9 mouse cellular contexts compared by ENCODE assay signal in the genomic region with DNA sequence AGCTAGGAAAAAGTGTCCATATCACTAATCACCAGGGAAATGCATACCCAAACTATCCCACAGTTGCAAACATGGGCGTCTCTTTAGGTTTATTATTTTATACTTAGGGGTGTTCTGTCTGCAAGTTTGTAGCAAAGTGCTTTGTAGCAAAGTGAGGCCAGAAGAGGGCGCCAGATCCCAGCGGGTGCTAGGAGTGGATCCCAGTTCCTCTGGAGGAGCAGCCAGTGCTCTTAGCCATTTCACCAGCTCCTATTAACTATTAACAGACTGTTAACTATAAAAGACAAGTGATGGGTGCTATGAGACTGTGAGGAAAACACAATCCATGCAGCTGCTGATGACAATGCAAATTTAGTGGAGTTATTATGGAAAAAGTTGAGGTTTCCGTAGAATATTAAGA. TPM values are rescaled to one million over a fixed set of nuclear protein-coding genes. Genes with fewer than 3 reads are reported as not detected.
DNase-seq lines count a peak whose midpoint lies in the region; ATAC-seq and TF ChIP-seq lines count a peak whose summit lies in the region.
"Had no signal": no experiment of that assay in that cellular context is flagged by ENCODE, and none has a peak within 500 bp of the region (broad histone marks: within the 10 kb centered on the region; RNA-seq: fewer than 3 reads in every experiment).

No protein-coding gene starts in this region.

- H3K4me1 ChIP-seq in liver, embryonic 14.5 days (replicated peaks; ENCODE audit: control insufficient read depth in 2 of 2, insufficient read depth in 2 of 2, low read length in 1 of 2), result 0 out of 4 replicates have a peak, but pooled peaks cover 0 to 1% of the 10 kb centered on the region in 2 experiments
- H3K4me1 ChIP-seq: limb, embryonic 12.5 days had no signal

- no peak overlapping the region for H3K27ac ChIP-seq in liver, embryonic 14.5 days
- H3K27ac ChIP-seq: limb, embryonic 12.5 days had no signal

- no peak for TF ChIP-seq EP300 in liver, embryonic 14.5 days (IDR thresholded peaks at IDR 0.05; ENCODE audit: low read depth)

- intact Hi-C loops in gastrocnemius, postnatal 36 days (cut with DNase I), result no loop called here

- H3K4me3 ChIP-seq in liver, embryonic 14.5 days (ENCODE audit: insufficient read depth in 1 of 2, low read depth in 2 of 2, low read length in 2 of 2), result no peak overlapping the region
- H3K4me3 ChIP-seq: limb, embryonic 12.5 days had no signal

- 18% methylated on average over 4 of the region's 4 CpGs for WGBS in liver, embryonic 14.5 days (ENCODE audit: insufficient replicate concordance)

- no peaks in the 10 kb centered on the region for H3K9me3 ChIP-seq in liver, embryonic 14.5 days (ENCODE audit: control insufficient read depth, low read length)

- H3K27me3 ChIP-seq in liver, embryonic 14.5 days (ENCODE audit: control insufficient read depth, insufficient read depth, low read length), result no peaks in the 10 kb centered on the region
- H3K27me3 ChIP-seq: limb, embryonic 12.5 days had no signal

- peak; percentile 88 for DNase-seq in A20 (ENCODE audit: low read depth, low spot score)
- peak; percentile 89 for DNase-seq in NIH3T3 (ENCODE audit: low read depth)
- peak; percentile 85 to 94 for DNase-seq in cerebellum, postnatal 14 days
- peak; percentile 69 to 76 for DNase-seq in gastrocnemius, postnatal 36 days
- peak; percentile 91 for DNase-seq in kidney, postnatal 14 days
- DNase-seq in liver, embryonic 14.5 days (ENCODE audit: low read depth in 3 of 3, low spot score in 3 of 3), result peak; percentile 38 to 55 (median 52)
- peak; percentile 61 for DNase-seq in retina, postnatal 7 days (ENCODE audit: low read depth, low spot score)
- peak; percentile 71 to 87 for DNase-seq in urinary bladder, adult 18-20 months (ENCODE audit: low spot score in 2 of 2)

- no peak for ATAC-seq in liver, embryonic 14.5 days (ENCODE audit: insufficient read depth)

- no peak overlapping the region for H3K4me2 ChIP-seq in liver, embryonic 14.5 days (ENCODE audit: low read depth)
- H3K4me2 ChIP-seq: limb, embryonic 12.5 days had no signal

- no peaks in the 10 kb centered on the region for H3K36me3 ChIP-seq in liver, embryonic 14.5 days (replicated peaks; ENCODE audit: control insufficient read depth, insufficient read depth, low read depth)
- H3K36me3 ChIP-seq: limb, embryonic 12.5 days had no signal

- peak; percentile 85 for TF ChIP-seq CTCF in liver, embryonic 14.5 days (IDR thresholded peaks at IDR 0.05; ENCODE audit: low read depth)

- H3K9ac ChIP-seq in liver, embryonic 14.5 days (replicated peaks), result no peak overlapping the region
- H3K9ac ChIP-seq: limb, embryonic 12.5 days had no signal

RNA-seq across cellular contexts. Expression of gene Nxpe5, which starts 3.6 kb away (rescaled TPM):
- total RNA-seq in gastrocnemius, postnatal 36 days (2021), result under 1 TPM; 0.10 to 0.35 TPM
- 0.09 and 0.10 TPM in 2 replicates for polyA plus RNA-seq in liver, embryonic 14.5 days (2012; rRNA removed)
- polyA plus RNA-seq in liver, embryonic 14.5 days (2014; fragmentation: Nextera tagmentation; extraction: Ambion mirVana), result 0.09 and 0.23 TPM in 2 replicates
- polyA plus RNA-seq: limb, embryonic 12.5 days had no signal

RNA-seq across cellular contexts. Expression of gene Mblac1, which starts 28.0 kb away (rescaled TPM):
- total RNA-seq in gastrocnemius, postnatal 36 days (2021), result 1 to 10 TPM; 1.4 to 1.6 TPM
- 1.8 and 2.2 TPM in 2 replicates for polyA plus RNA-seq in liver, embryonic 14.5 days (2012; rRNA removed)
- 2.2 and 2.9 TPM in 2 replicates for polyA plus RNA-seq in liver, embryonic 14.5 days (2014; fragmentation: Nextera tagmentation; extraction: Ambion mirVana)

RNA-seq across cellular contexts. Expression of gene Lamtor4, which starts 33.2 kb away (rescaled TPM):
- 10 to 100 TPM; 45.2 to 49.9 TPM for total RNA-seq in gastrocnemius, postnatal 36 days (2021)
- polyA plus RNA-seq in liver, embryonic 14.5 days (2012; rRNA removed), result 26.2 and 36.3 TPM in 2 replicates
- polyA plus RNA-seq in liver, embryonic 14.5 days (2014; fragmentation: Nextera tagmentation; extraction: Ambion mirVana), result 35.5 and 35.6 TPM in 2 replicates

RNA-seq across cellular contexts. Expression of gene Cnpy4, which starts 34.8 kb away (rescaled TPM):
- total RNA-seq in gastrocnemius, postnatal 36 days (2021), result 1 to 10 TPM; 3.7 to 3.8 TPM
- polyA plus RNA-seq in liver, embryonic 14.5 days (2012; rRNA removed), result 6.3 and 9.5 TPM in 2 replicates
- 12.6 and 12.8 TPM in 2 replicates for polyA plus RNA-seq in liver, embryonic 14.5 days (2014; fragmentation: Nextera tagmentation; extraction: Ambion mirVana)

RNA-seq across cellular contexts. Expression of gene Taf6, which starts 34.9 kb away (rescaled TPM):
- total RNA-seq in gastrocnemius, postnatal 36 days (2021), result 10 to 100 TPM; 27.2 to 29.1 TPM
- 32.8 and 34.7 TPM in 2 replicates for polyA plus RNA-seq in liver, embryonic 14.5 days (2012; rRNA removed)
- polyA plus RNA-seq in liver, embryonic 14.5 days (2014; fragmentation: Nextera tagmentation; extraction: Ambion mirVana), result 33.2 and 37.9 TPM in 2 replicates
